Mouse (Mus musculus) midbrain, embryonic 15.5 days (tissue): ENCODE data around the gene Tmem207. TPM values are rescaled to one million over a fixed set of nuclear protein-coding genes. Genes with fewer than 3 reads are reported as not detected.
"Not testable (repeated sequence)": the region's sequence is repeated elsewhere in the genome, so short reads cannot be mapped to it uniquely, and the experiment has no call there.

Source experiments
- ATAC-seq: fragments of 200-750 bp; cut with Nextera tagmentation; replicated peaks from 2 replicates; pipeline ENCODE4 v1.8.0; 2017; ENCODE audit warnings: moderate TSS enrichment
- H3K27ac ChIP-seq: fragments of 300-500 bp; sonication (generic); 2 replicates; pipeline ENCODE4 v1.5.1; 2015; ENCODE audit warnings: mild to moderate bottlenecking, inconsistent platforms
- H3K27me3 ChIP-seq: fragments of 300-500 bp; sonication (generic); replicated peaks from 2 replicates; pipeline ENCODE4 v1.6.1; 2015; ENCODE audit warnings: inconsistent platforms
- H3K36me3 ChIP-seq: fragments of 300-500 bp; sonication (generic); replicated peaks from 2 replicates; pipeline ENCODE4 v1.6.1; 2015; ENCODE audit warnings: inconsistent platforms
- H3K4me1 ChIP-seq: fragments of 300-500 bp; sonication (generic); 2 replicates; pipeline ENCODE4 v1.6.1; 2015; ENCODE audit warnings: inconsistent platforms
- H3K4me2 ChIP-seq: fragments of 300-500 bp; sonication (generic); 2 replicates; pipeline ENCODE4 v1.6.1; 2015; ENCODE audit warnings: inconsistent platforms, mild to moderate bottlenecking, moderate library complexity
- H3K4me3 ChIP-seq: fragments of 300-500 bp; sonication (generic); 2 replicates; pipeline ENCODE4 v1.5.1; 2015; ENCODE audit warnings: mild to moderate bottlenecking, inconsistent platforms
- H3K9ac ChIP-seq: fragments of 300-500 bp; sonication (generic); 2 replicates; pipeline ENCODE4 v1.6.1; 2015; ENCODE audit warnings: mild to moderate bottlenecking, inconsistent platforms
- H3K9me3 ChIP-seq: fragments of 300-500 bp; sonication (generic); 2 replicates; pipeline ENCODE4 v1.6.1; 2016; ENCODE audit warnings: inconsistent platforms
- WGBS: fragments of 180-500 bp; shearing (Covaris S2); methylation state at CpG from one replicate; pipeline ENCODE4 v1.1.7; 2015; ENCODE audit warnings: mixed read lengths; 5-methylcytosine and 5-hydroxymethylcytosine counted together
- polyA plus RNA-seq: library from polyadenylated mRNA; unstranded; fragments of >200 nt; fragmentation: Nextera tagmentation; extraction: Ambion mirVana; gene quantifications from 2 replicates; pipeline ENCODE4 v1.2.1, GENCODE M21; 2015

Gene Tmem207
- polyA plus RNA-seq, 1 experiment from 2014 or later: 0.17 TPM

- Histone ChIP-seq H3K4me3 (no peak overlapping the region), H3K9me3 (no peaks in the 10 kb centered on the region), H3K27me3 (no peaks in the 10 kb centered on the region), H3K4me2 (no peak overlapping the region), H3K9ac (no peak overlapping the region), H3K4me1 (peaks cover 12% of the 10 kb centered on the region; the same call in 1 of the 2 replicates), H3K27ac (peak overlapping the region; percentile 1; the same call in 1 of the 2 replicates), H3K36me3 (no peaks in the 10 kb centered on the region)
- 40% methylated on average over 10 of the region's 10 CpGs for WGBS
- ATAC-seq: peak; percentile 95
These were observed 1.5 kb upstream of the Tmem207 start for GRCm38 (mm10) chr16:26527931-26528666.

GRCm38 (mm10) chr16:26525832-26526231 lies 737 bp downstream of the Tmem207 start:
- Histone ChIP-seq H3K4me3 (no peak overlapping the region), H3K4me2 (no peak overlapping the region), H3K27me3 (no peaks in the 10 kb centered on the region), H3K4me1 (peaks cover 12% of the 10 kb centered on the region; the same call in 1 of the 2 replicates), H3K27ac (no peak overlapping the region), H3K36me3 (no peaks in the 10 kb centered on the region), H3K9ac (no peak overlapping the region), H3K9me3 (no peaks in the 10 kb centered on the region)
- WGBS: 49% methylated on average over 5 of the region's 5 CpGs
- ATAC-seq: no peak

GRCm38 (mm10) chr16:26519596-26519995 lies 7.0 kb downstream of the Tmem207 start:
- Histone ChIP-seq H3K27ac (no peak overlapping the region), H3K27me3 (no peaks in the 10 kb centered on the region), H3K4me2 (no peak overlapping the region), H3K36me3 (no peaks in the 10 kb centered on the region), H3K4me3 (no peak overlapping the region), H3K9me3 (no peaks in the 10 kb centered on the region), H3K4me1 (no peaks in the 10 kb centered on the region), H3K9ac (no peak overlapping the region)
- ATAC-seq: no peak
- 55% methylated on average over 2 of the region's 2 CpGs for WGBS

GRCm38 (mm10) chr16:26504961-26505360 lies 21.6 kb downstream of the Tmem207 start:
- Histone ChIP-seq H3K9ac (no peak overlapping the region), H3K4me2 (no peak overlapping the region), H3K9me3 (no peaks in the 10 kb centered on the region), H3K27ac (no peak overlapping the region), H3K4me3 (no peak overlapping the region), H3K4me1 (no peaks in the 10 kb centered on the region), H3K36me3 (no peaks in the 10 kb centered on the region), H3K27me3 (no peaks in the 10 kb centered on the region)
- 86% methylated on average over 4 of the region's 4 CpGs for WGBS
- no peak for ATAC-seq

- no peaks in the 10 kb centered on the region for H3K4me1 ChIP-seq
- no peaks in the 10 kb centered on the region for H3K27me3 ChIP-seq
- no peak overlapping the region for H3K4me2 ChIP-seq
- no peak overlapping the region for H3K9ac ChIP-seq
- ATAC-seq: no peak
- 89% methylated on average over 3 of the region's 3 CpGs for WGBS
- no peaks in the 10 kb centered on the region for H3K9me3 ChIP-seq
- no peaks in the 10 kb centered on the region for H3K36me3 ChIP-seq
- no peak overlapping the region for H3K27ac ChIP-seq
- H3K4me3 ChIP-seq: no peak overlapping the region
These were observed 25.8 kb downstream of the Tmem207 start for GRCm38 (mm10) chr16:26500738-26501137.

- not testable (repeated sequence) for ATAC-seq, H3K9ac ChIP-seq, H3K27me3 ChIP-seq, H3K4me1 ChIP-seq, H3K27ac ChIP-seq, H3K4me2 ChIP-seq, H3K9me3 ChIP-seq, H3K36me3 ChIP-seq, H3K4me3 ChIP-seq
- 91% methylated on average over 3 of the region's 3 CpGs for WGBS
These were observed 26.9 kb downstream of the Tmem207 start for GRCm38 (mm10) chr16:26499705-26500104.

GRCm38 (mm10) chr16:26495721-26496120 lies 30.8 kb downstream of the Tmem207 start:
- Histone ChIP-seq H3K9ac (no peak overlapping the region), H3K36me3 (no peaks in the 10 kb centered on the region), H3K27me3 (no peaks in the 10 kb centered on the region), H3K4me3 (no peak overlapping the region), H3K9me3 (no peaks in the 10 kb centered on the region), H3K27ac (no peak overlapping the region), H3K4me2 (no peak overlapping the region), H3K4me1 (no peaks in the 10 kb centered on the region)
- WGBS: 10% methylated on average over 2 of the region's 2 CpGs
- ATAC-seq: no peak

GRCm38 (mm10) chr16:26471254-26471653 lies 55.3 kb downstream of the Tmem207 start:
- Histone ChIP-seq H3K36me3 (no peaks in the 10 kb centered on the region), H3K9me3 (no peaks in the 10 kb centered on the region), H3K4me3 (no peak overlapping the region), H3K4me2 (no peak overlapping the region), H3K4me1 (no peaks in the 10 kb centered on the region), H3K27me3 (no peaks in the 10 kb centered on the region), H3K27ac (no peak overlapping the region), H3K9ac (no peak overlapping the region)
- no peak for ATAC-seq
- 79% methylated on average over 4 of the region's 4 CpGs for WGBS

GRCm38 (mm10) chr16:26466535-26466934 lies 60.0 kb downstream of the Tmem207 start:
- Histone ChIP-seq H3K27me3 (no peaks in the 10 kb centered on the region), H3K9me3 (no peaks in the 10 kb centered on the region), H3K4me1 (no peaks in the 10 kb centered on the region), H3K27ac (no peak overlapping the region), H3K9ac (no peak overlapping the region), H3K4me3 (no peak overlapping the region), H3K4me2 (no peak overlapping the region), H3K36me3 (no peaks in the 10 kb centered on the region)
- WGBS: 77% methylated on average over 4 of the region's 4 CpGs
- no peak for ATAC-seq

GRCm38 (mm10) chr16:26462835-26463234 lies 63.7 kb downstream of the Tmem207 start, which contains the start of gene Cldn16:
Cldn16 (plus strand) TSS chr16:26463135.
- no peaks in the 10 kb centered on the region for H3K27me3 ChIP-seq
- no peaks in the 10 kb centered on the region for H3K36me3 ChIP-seq
- no peak within 1 kb of the TSS for H3K27ac ChIP-seq
- no peaks in the 10 kb centered on the region for H3K9me3 ChIP-seq
- no peak within 1 kb of the TSS for H3K4me3 ChIP-seq
- no peak within 1 kb of the TSS for H3K9ac ChIP-seq
- 82% methylated on average over 7 of the region's 7 CpGs for WGBS
- no peak within 1 kb of the TSS for H3K4me2 ChIP-seq
- ATAC-seq: no peak
- no peaks in the 10 kb centered on the region for H3K4me1 ChIP-seq

- H3K36me3 ChIP-seq: no peaks in the 10 kb centered on the region
- H3K9ac ChIP-seq: no peak overlapping the region
- 95% methylated on average over 2 of the region's 2 CpGs for WGBS
- H3K27me3 ChIP-seq: no peaks in the 10 kb centered on the region
- H3K4me1 ChIP-seq: no peaks in the 10 kb centered on the region
- H3K9me3 ChIP-seq: no peaks in the 10 kb centered on the region
- H3K4me2 ChIP-seq: no peak overlapping the region
- no peak for ATAC-seq
- no peak overlapping the region for H3K27ac ChIP-seq
- no peak overlapping the region for H3K4me3 ChIP-seq
These were observed 70.4 kb downstream of the Tmem207 start for GRCm38 (mm10) chr16:26456182-26456581.

GRCm38 (mm10) chr16:26454163-26454562 lies 72.4 kb downstream of the Tmem207 start:
- Histone ChIP-seq H3K9me3 (no peaks in the 10 kb centered on the region), H3K9ac (no peak overlapping the region), H3K4me1 (no peaks in the 10 kb centered on the region), H3K4me2 (no peak overlapping the region), H3K27ac (no peak overlapping the region), H3K36me3 (no peaks in the 10 kb centered on the region), H3K4me3 (no peak overlapping the region), H3K27me3 (no peaks in the 10 kb centered on the region)
- WGBS: 60% methylated on average over 3 of the region's 3 CpGs
- ATAC-seq: no peak
